Mouse (Mus musculus) adrenal gland, postnatal 4 days (tissue): ENCODE data around the gene Adipoq. TPM values are rescaled to one million over a fixed set of nuclear protein-coding genes. Genes with fewer than 3 reads are reported as not detected.

ENCODE experiments used
- DNase-seq, 2 experiments: peaks; one replicate each; pipeline ENCODE4 v3.0.0; 2021 to 2022; ENCODE audit warnings: low spot score in 2 of 2, mixed read lengths in 2 of 2
- total RNA-seq, 2 experiments: library from RNA; stranded (reverse); gene quantifications; 2 replicates each; pipeline ENCODE4 v1.2.3; 2021

Gene Adipoq
- total RNA-seq, 2 experiments from 2014 or later, result 119 to 145 TPM

DNA sequence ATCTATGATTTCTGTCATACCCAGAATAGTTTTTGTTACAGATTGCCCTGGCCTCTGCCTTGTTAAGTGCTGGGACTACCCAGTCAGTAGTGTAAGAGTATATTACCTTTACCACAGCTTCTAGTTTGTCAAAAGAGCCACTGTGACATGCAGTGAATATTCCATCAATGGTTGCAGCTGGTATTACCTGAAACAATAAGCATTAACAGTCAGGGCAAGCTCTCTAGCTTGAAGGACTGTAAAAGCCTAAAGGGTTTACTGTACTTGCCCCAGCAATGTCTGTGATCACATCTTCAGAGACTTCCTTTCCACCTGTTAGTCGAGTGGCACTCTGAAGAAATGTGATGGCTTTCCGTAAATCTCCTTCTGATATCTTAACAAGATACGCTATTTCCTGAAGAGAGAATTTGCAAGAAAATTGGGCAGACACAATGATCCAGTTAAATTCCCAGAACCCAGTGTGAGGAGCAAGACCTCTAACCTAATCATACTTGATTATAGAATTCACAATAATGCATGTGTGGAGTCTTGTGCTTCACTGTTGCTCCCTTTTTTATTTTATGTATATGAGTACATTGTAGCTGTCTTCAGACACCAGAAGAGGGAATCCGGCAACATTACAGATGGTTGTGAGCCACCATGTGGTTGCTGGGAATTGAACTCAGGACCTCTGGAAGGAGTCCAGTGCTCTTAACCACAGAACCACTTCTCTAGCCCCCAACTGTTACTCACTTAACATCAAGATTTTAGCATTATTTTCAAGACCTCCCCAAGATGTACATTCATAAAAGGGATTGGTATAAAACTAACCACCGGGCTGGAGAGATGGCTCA is 31.8 kb upstream of the Adipoq start:
- DNase-seq, result no peak

- DNase-seq, result no peak
Measured at GRCm38 (mm10) chr16:23115486-23115885, 30.9 kb upstream of the Adipoq start.

GRCm38 (mm10) chr16:23117173-23117572 is 29.2 kb upstream of the Adipoq start:
- DNase-seq, result no peak

GRCm38 (mm10) chr16:23122446-23122845 is 23.9 kb upstream of the Adipoq start:
- no peak for DNase-seq

DNA sequence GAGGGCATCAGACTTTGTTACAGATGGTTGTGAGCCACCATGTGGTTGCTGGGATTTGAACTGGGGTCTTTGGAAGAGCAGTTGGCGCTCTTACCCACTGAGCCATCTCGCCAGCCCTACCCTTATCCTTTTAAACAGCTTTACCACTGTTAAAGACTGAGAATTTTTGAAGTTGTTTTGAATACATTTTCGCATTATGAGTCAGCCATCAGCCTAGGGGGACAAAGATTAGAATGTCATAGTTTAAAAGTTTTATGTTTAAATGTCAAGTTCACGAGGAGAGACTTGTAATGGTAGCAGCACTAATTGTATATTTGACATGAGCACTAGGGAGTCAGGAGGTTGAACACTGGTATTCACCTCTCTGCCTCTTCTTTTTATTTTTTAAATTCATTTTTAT is 23.2 kb upstream of the Adipoq start:
- DNase-seq, result no peak

DNA sequence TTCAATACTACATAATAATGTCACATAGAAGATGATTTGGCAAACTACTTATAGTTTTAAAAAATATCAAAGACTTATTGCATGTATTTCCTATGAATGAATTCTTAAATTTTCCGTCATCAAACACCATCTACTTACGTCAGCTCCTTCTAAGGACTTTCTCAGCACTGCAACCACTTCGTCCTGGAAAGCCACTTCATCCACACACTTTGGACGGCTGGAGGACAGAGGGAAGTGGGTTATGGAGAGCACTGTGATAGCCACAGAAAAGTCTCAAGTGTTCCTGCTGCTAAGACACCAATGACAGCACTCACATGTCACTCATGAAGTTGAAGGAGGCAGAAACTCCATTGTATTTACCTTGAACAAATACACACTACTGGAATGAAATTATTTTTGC is 21.9 kb upstream of the Adipoq start:
- no peak for DNase-seq

- no peak for DNase-seq
Measured at GRCm38 (mm10) chr16:23127311-23127672, 19.0 kb upstream of the Adipoq start.

DNA sequence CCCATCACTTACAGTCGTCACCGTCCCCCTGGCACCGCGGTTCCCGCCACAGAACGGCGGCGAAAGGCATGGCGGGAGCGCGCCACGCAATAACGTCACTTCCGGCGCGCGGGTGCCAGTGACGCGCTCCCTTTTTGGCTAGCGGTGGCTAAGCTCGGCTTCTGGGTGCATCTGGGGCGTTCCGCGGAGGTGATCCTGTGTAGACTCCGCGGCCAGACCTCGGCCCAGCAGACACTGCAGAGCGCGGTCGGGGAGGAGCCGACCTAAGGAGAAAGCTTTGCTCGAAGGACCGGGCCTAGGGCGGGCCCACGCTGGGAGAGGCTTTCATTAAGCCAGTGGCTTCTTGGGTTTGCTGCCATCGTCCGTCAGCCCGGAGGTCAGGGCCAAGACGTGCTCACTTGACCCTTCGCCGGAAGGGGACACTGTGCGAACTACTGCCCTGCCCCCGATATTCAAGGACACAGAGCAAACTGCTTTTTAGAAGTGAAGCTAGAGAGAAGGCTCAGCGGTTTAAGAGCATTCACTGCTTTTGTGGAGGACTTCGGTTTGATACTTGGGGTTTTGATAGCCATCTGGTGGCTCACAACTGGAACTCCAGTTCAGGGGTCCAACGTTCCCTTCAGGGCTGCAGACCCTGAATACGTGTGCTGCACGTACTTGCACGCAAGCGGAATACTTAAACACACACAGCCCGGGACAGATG is 18.5 kb upstream of the Adipoq start, which contains the start of gene Rfc4:
TSS of gene Rfc4 (minus strand) at position 65 of the 703 bp plus-strand sequence.
- DNase-seq, result peak; percentile 82 to 85

DNA sequence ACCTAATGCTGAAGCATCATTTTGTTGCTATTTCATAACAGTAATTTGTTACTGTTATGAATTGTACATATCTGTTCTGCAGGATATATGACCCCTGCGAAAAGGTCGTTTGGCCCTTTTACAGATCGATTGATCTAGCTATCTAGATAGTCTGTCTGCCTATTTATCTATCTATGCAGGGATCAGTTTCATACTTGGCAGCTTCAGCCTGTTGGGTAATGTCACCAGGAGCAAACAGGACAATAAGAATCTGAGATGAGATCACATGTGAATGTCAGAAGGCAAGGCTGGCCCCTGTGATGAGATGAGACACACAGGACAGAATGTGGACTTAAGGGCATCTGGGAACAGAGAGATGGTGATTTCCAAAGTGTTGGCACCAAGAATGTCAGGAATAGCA is 16.0 kb upstream of the Adipoq start:
- no peak for DNase-seq

GRCm38 (mm10) chr16:23132336-23132735 is 14.0 kb upstream of the Adipoq start:
- DNase-seq, result no peak

DNA sequence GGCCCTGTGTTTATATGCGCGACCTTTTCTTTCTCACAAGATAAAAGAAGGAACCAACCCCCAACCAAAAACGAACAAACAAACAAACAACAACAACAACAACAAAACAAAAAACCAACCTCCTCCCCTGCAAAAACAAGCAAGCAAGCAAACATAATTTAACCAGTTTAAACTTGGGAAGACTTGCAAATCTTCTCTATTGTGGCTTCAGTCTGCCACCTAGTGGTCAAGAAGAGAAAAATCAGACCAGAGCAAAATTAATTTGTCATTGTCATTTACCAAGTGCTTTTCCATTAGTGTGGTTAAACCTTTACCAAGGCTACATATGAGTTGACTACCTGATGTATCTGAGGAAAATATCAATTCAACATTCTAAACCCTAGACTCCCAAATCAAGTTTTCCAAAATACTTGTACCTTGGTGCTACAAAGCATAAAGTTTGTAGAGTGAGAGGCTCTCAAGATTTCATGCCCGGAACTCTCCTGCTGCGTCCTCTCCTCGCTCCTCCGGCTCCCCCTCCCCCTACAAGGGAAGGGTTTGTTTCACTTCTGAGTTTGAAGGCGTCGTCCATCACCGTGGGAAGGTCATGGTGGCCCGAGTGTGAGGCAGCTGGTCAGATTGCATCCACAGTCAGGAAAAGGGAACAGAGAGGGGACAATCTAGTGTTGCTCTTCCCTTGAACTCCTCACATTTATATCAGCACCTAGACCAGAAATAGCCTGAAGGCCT is 10.8 kb upstream of the Adipoq start:
- DNase-seq, result no peak

DNA sequence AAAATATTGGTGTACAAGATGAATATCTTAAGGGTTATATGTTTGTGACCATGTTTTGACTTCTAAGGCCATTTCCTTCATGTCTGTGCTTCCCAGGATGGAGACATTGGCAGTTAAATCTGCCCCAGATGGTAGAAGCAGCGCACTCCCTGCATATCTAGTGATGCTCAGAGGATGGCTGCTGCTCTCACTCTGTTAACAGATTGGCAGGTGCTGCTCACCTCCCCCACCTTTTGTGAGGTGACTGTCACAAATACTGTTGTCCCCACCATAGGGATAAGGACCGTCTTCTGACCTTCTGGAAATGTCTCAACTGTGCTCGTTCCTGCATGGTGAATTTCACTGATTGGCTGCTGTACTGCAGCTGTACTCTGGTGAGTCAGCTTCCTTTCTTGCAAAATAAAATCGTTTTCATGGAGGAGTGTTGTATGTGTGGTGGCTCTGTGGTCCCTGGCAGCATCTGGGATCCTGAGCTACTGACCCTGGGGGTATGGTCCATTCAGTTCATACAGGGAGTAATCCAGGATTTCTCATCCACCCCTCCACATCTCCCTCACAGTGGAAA is 9.8 kb upstream of the Adipoq start:
- no peak for DNase-seq

DNA sequence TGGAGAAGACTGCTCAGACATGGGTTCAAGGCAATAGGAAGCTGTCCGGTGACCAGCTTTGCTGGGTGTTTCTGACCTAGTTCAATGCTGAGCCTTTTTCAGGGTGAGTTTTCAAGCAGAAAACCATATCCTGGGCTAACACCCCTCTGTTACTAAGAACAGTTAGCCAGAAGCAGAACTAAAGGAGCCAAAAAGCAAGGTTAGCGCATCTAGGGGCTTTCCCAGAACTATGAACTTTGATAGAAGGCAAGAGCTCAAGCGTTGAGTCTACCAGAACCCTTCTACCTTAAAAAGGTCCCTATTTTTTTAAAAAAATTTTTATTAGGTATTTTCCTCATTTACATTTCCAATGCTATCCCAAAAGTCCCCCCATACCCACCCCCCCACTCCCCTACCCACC is 5.4 kb upstream of the Adipoq start:
- no peak for DNase-seq

GRCm38 (mm10) chr16:23144326-23144725 is 2.0 kb upstream of the Adipoq start:
- no peak for DNase-seq

- DNase-seq, result no peak
Measured at GRCm38 (mm10) chr16:23145211-23145610, 1.1 kb upstream of the Adipoq start.

DNA sequence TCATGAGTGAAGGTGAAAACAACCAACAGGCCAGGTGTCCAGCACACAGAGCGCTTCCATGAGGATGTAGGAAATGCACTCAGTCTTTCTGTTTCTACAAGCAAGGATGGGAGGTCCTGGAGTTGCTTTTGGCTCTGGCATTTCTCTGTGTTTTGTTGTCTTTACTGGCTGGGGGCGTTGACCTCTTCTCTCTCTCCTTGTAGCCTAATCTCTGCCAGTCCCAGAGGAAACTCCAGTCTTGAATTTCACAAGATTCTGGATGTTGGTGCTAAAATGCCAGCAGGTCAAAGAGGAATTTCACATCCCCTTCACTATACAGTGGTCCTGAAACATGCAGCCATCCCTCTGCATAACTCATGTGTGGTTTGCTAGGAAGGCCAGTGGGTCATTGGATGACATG is 2.6 kb downstream of the Adipoq start:
- DNase-seq, result no peak

GRCm38 (mm10) chr16:23149396-23149795 is 3.1 kb downstream of the Adipoq start:
- DNase-seq, result no peak

GRCm38 (mm10) chr16:23151423-23151822 is 5.1 kb downstream of the Adipoq start:
- no peak for DNase-seq

DNA sequence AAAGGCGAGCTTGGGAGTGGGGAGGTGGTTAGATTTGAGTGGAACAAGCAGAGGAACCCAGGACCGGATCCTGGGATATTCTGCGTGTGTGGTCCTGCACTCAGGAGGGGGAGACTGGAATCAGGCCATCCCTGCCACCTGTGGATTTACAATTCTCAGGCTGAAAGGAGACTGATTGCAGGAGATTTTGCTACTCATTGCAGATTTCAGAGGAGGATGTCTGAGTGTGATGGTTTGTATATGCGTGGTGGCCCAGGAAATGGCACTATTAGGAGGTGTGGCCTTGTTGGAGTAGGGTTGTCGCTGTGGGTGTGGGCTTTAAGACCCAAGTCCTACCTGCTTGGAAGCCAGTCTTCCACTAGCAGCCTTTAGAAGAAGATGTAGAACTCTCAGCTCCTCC is 7.9 kb downstream of the Adipoq start:
- no peak for DNase-seq

DNA sequence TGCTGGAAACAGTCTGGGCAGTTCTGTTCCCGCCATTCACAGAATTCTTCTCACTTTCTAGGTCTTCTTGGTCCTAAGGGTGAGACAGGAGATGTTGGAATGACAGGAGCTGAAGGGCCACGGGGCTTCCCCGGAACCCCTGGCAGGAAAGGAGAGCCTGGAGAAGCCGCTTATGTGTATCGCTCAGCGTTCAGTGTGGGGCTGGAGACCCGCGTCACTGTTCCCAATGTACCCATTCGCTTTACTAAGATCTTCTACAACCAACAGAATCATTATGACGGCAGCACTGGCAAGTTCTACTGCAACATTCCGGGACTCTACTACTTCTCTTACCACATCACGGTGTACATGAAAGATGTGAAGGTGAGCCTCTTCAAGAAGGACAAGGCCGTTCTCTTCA is 10.7 kb downstream of the Adipoq start:
- no peak for DNase-seq

DNA sequence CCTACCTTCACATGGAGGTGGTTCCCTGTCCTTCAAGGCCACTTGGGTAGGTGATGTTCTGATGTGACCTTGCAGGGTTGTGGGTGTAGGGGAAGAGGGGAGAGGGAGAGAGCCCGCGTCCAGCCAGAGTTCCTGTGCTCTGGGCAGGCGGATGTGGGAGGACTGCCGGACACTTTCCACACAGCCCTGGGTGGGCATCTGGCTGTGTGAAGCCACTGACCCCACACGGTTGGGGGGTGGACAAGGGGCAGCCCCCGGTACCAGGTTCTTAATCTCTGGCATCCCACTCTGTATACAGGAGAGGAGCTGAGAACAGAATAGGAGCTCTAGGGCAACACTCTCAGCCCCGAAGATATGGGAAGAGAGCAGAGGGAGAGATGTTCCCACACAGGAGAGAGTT is 12.0 kb downstream of the Adipoq start:
- DNase-seq, result no peak

DNA sequence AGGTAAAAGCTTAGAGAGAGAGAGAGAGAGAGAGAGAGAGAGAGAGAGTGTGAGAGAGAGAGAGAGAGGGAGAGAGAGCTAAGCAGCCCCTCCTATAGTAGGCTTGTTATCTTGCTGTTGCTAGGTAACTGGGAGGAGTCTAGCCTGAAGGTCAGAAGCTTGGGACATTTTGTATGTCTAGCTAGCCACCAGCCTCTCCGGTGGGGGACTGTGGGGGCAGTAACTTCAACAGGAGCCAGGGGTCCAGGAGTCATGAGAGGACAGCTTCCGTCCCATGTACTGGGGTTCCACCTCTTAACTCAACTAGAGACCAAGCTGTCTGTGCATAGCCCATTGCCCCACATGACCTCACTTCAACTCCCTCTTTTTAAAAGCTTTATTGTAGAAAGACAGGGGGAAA is 12.6 kb downstream of the Adipoq start:
- no peak for DNase-seq
